Mouse (Mus musculus) cortical plate, adult 2 months (tissue): ENCODE measurements around the gene Immp2l.

Experiments used
- CTCF ChIP-seq: fragments of 200-500 bp; IDR thresholded peaks from 2 replicates; pipeline ENCODE4 v1.5.1; 2011; ENCODE audit warnings: mild to moderate bottlenecking, control low read depth, low read length; ENCODE audit not compliant: insufficient read depth; ENCODE audit errors: extremely low read depth
- POLR2A ChIP-seq: fragments of 200-500 bp; IDR thresholded peaks from 2 replicates; pipeline ENCODE4 v1.6.1; 2011; ENCODE audit warnings: mild to moderate bottlenecking, low read length, control low read depth; ENCODE audit not compliant: insufficient read depth; ENCODE audit errors: extremely low read depth

- no peak for TF ChIP-seq CTCF
- no peak for TF ChIP-seq POLR2A
Observed at GRCm38 (mm10) chr12:41033196-41033595, 9.3 kb downstream of the Immp2l start.
